In the genomic region with DNA sequence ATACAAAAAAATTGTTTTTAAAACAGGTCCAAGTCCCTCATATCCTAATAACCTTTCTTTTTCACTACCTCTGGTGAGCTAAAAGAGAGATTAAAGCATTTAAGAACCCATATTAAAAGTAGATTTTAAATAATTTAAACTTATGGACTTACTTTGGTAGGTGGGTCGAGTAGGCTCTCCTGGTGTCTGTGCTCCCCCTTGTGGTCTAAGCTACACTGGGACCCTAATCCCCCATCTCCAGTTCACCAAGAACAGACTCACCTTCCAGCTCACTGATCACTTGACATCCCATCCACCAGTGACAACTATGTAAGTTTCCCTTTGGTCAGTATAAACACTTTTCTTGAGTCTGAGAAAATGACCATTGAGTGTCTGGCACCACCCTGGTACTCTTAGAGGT, we compare ENCODE assay signal across 15 mouse cellular contexts. TPM values are rescaled to one million over a fixed set of nuclear protein-coding genes. Genes with fewer than 3 reads are reported as not detected.
DNase-seq lines count a peak whose midpoint lies in the region; TF ChIP-seq lines count a peak whose summit lies in the region.
"Had no signal": no experiment of that assay in that cellular context is flagged by ENCODE, and none has a peak within 500 bp of the region (broad histone marks: within the 10 kb centered on the region; RNA-seq: fewer than 3 reads in every experiment).

No protein-coding gene starts in this region.

- TF ChIP-seq POLR2A in kidney, adult 2 months (IDR thresholded peaks at IDR 0.05; ENCODE audit: low read depth, low read length): no peak

- H3K27me3 ChIP-seq in kidney, adult 2 months (replicated peaks; ENCODE audit: control insufficient read depth, insufficient read depth, low read length): no peaks in the 10 kb centered on the region
- H3K27me3 ChIP-seq in E14TG2a.4 (ENCODE audit: insufficient read depth, low read length): peaks cover 17% of the 10 kb centered on the region
- H3K27me3 ChIP-seq: forebrain, embryonic 15.5 days; limb, embryonic 12.5 days had no signal

- no peaks in the 10 kb centered on the region for H3K36me3 ChIP-seq in kidney, adult 2 months (ENCODE audit: control insufficient read depth, insufficient read depth, low read length)
- H3K36me3 ChIP-seq in E14TG2a.4 (ENCODE audit: insufficient read depth, low read length): no peaks in the 10 kb centered on the region
- H3K36me3 ChIP-seq: forebrain, embryonic 15.5 days; limb, embryonic 12.5 days; midbrain, embryonic 10.5 days had no signal

- no peaks in the 10 kb centered on the region for H3K4me1 ChIP-seq in kidney, adult 2 months (ENCODE audit: control insufficient read depth, insufficient read depth, low read length)
- no peaks in the 10 kb centered on the region; the same call in 1 of the 2 replicates for H3K4me1 ChIP-seq in E14TG2a.4 (replicated peaks; ENCODE audit: low read depth, low read length)
- H3K4me1 ChIP-seq: forebrain, embryonic 15.5 days; limb, embryonic 12.5 days; midbrain, embryonic 10.5 days had no signal

- 81% methylated on average over 1 of the region's 1 CpGs for WGBS in kidney, adult 2 months

- no peak overlapping the region for H3K4me3 ChIP-seq in kidney, adult 2 months (ENCODE audit: insufficient read depth, low read depth, low read length)
- H3K4me3 ChIP-seq in E14TG2a.4 (replicated peaks; ENCODE audit: low read length): no peak overlapping the region
- H3K4me3 ChIP-seq: forebrain, embryonic 15.5 days; limb, embryonic 12.5 days; midbrain, embryonic 10.5 days had no signal

- peaks cover 37% of the 10 kb centered on the region for H3K9me3 ChIP-seq in E14TG2a.4 (ENCODE audit: low read length)

- 0 out of 2 replicates have a peak, but pooled peaks have one; percentile 11 for TF ChIP-seq CTCF in kidney, adult 2 months (conservative IDR thresholded peaks at IDR 0.05; ENCODE audit: insufficient read depth, insufficient read length, low read depth, low read length)
- TF ChIP-seq CTCF in E14TG2a.4 (conservative IDR thresholded peaks at IDR 0.05; ENCODE audit: low read length): peak; percentile 41

- H3K27ac ChIP-seq in kidney, adult 2 months (ENCODE audit: insufficient read depth, low read depth, low read length): no peak overlapping the region
- H3K27ac ChIP-seq: forebrain, embryonic 15.5 days; limb, embryonic 12.5 days; midbrain, embryonic 10.5 days had no signal

- DNase-seq in kidney, adult 2 months: no peak
- DNase-seq in kidney, adult 9 months: no peak
- peak; percentile 27 for DNase-seq in 416B (ENCODE audit: low read depth)
- DNase-seq in induced T-regulatory cell, adult 2 months (ENCODE audit: low read depth): peak; percentile 58
- DNase-seq in Muller cell, postnatal 12 days (ENCODE audit: inconsistent ontology term): no peak
- DNase-seq in urinary bladder, adult 18-20 months (ENCODE audit: low spot score in 2 of 2): no peak
- DNase-seq in gastrocnemius, postnatal 10 days: no peak
- DNase-seq: cerebellum, adult 11-12 months; heart, postnatal 4 days; kidney, postnatal 14 days; layer of hippocampus, postnatal 36 days had no signal

RNA-seq across cellular contexts. Expression of a gene that starts 10.3 kb away (rescaled TPM):
- 16.2 and 20.7 TPM in 2 replicates for polyA plus RNA-seq in kidney, adult 2 months (2012; rRNA removed)
- total RNA-seq in gastrocnemius, postnatal 10 days (2021): 10 to 100 TPM in 1 of 2 experiments, 1 to 10 TPM in 1; 9.5 to 11.3 TPM

RNA-seq across cellular contexts. Expression of a gene that starts 15.0 kb away (rescaled TPM):
- 24.3 and 33.6 TPM in 2 replicates for polyA plus RNA-seq in kidney, adult 2 months (2012; rRNA removed)
- 10 to 100 TPM; 70.2 to 89.8 TPM for total RNA-seq in gastrocnemius, postnatal 10 days (2021)

RNA-seq across cellular contexts. Expression of a gene that starts 45.7 kb away (rescaled TPM):
- polyA plus RNA-seq in kidney, adult 2 months (2012; rRNA removed): 46.2 and 90.1 TPM in 2 replicates
- total RNA-seq in gastrocnemius, postnatal 10 days (2021): 100 to 1,000 TPM in 1 of 2 experiments, 10 to 100 TPM in 1; 83.6 to 101 TPM

RNA-seq across cellular contexts. Expression of a gene that starts 45.8 kb away (rescaled TPM):
- polyA plus RNA-seq in kidney, adult 2 months (2012; rRNA removed): 66.8 and 99.8 TPM in 2 replicates
- 100 to 1,000 TPM; 176 to 188 TPM for total RNA-seq in gastrocnemius, postnatal 10 days (2021)

Comparison
In these comparisons a context has a peak if more than half of its experiments do, and no peak if none do; other contexts are left out.
1. DNase-seq: peak in 416B (single experiment) and induced T-regulatory cell, adult 2 months (single experiment); none in kidney, adult 2 months (single experiment), kidney, adult 9 months (single experiment), Muller cell, postnatal 12 days (single experiment), urinary bladder, adult 18-20 months (0 of 2) and gastrocnemius, postnatal 10 days (single experiment).